Mouse (Mus musculus) brain, adult 10 weeks (tissue): ENCODE results near the gene Lmnb2. TPM values are rescaled to one million over a fixed set of nuclear protein-coding genes. Genes with fewer than 3 reads are reported as not detected.

Experiments
- polyA plus RNA-seq: library from polyadenylated mRNA; stranded (reverse); fragments of 350-450 nt; fragmentation: Illumina TruSeq; extraction: RNeasy Lipid Tissue Mini Kit (QIAGEN cat#74804); gene quantifications from one replicate; pipeline ENCODE4 v1.2.3, GENCODE M21; 2015; ENCODE audit warnings: low read depth, low replicate concordance

The Lmnb2 gene
- 15.5 TPM for polyA plus RNA-seq

DNA sequence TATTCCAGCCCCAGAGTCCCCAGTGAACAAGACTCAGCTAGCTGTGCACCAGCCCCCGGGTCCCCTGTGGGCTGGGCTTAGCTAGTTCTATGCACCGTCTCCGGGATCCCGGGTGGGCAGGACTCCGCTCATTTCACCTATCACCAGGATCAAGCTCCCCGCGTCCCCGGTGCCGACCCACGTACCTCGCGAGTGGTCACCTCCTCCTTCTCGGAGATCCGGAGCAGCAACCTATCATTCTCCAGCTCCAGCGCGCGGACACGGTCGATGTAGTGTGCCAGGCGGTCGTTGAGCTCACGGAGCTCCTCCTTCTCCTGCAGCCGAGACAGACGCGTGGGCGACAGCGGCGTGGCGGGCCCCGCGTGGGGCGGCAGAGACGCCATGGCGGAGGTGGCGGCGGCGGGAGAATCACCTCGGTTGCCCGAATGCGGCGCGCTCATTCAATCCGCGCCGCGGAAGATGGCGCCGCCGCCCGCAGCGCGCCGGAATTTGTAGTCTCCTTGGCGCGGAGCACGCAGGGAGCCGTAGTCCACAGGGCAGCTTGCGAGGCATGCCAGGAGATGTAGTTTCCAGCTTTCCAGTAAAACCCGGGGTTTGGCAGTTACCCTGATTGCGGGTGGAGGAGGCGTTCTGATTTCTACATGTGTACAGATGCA, at the start of gene Lmnb2:
Gene Lmnb2 (minus strand): TSS at position 467 of the 656 bp plus-strand sequence.

DNA sequence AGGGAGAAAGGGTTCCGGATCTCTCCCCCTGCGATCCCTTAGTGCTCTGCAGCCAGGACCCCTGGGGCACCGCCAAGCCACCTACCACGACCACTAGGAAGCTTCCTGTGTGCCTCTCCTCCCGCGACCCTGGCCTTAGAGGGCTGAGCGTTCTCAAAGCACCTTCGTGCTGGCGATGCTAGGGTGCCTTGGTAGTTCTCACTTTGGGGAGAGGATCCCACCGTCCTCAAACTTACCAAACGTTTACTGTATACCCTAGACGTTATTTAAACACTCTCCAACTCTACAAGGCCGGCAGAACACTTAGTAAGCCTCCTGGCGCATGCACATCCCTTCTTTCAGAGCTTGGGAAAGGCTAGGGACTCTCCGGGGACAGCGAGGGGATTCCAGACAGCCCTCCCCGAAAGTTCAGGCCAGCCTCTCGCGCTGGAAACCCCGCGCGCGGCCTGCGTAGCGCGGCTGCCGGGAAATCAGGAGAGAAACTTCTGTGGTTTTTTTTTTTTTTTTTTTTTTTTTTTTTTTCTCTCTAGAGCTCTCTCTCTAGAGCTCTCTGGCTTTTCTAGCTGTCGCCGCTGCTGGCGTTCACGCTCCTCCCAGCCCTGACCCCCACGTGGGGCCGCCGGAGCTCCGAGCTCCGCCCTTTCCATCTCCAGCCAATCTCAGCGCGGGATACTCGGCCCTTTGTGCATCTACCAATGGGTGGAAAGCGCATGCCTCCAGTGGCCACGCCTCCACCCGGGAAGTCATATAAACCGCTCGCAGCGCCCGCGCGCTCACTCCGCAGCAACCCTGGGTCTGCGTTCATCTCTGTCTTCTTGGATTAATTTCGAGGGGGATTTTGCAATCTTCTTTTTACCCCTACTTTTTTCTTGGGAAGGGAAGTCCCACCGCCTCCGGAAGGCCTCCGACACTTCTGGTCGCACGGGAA, 11.5 kb upstream of the Lmnb2 start, which contains the start of gene Gadd45b:
Gene Gadd45b (plus strand): TSS at position 775 of the 928 bp plus-strand sequence.

DNA sequence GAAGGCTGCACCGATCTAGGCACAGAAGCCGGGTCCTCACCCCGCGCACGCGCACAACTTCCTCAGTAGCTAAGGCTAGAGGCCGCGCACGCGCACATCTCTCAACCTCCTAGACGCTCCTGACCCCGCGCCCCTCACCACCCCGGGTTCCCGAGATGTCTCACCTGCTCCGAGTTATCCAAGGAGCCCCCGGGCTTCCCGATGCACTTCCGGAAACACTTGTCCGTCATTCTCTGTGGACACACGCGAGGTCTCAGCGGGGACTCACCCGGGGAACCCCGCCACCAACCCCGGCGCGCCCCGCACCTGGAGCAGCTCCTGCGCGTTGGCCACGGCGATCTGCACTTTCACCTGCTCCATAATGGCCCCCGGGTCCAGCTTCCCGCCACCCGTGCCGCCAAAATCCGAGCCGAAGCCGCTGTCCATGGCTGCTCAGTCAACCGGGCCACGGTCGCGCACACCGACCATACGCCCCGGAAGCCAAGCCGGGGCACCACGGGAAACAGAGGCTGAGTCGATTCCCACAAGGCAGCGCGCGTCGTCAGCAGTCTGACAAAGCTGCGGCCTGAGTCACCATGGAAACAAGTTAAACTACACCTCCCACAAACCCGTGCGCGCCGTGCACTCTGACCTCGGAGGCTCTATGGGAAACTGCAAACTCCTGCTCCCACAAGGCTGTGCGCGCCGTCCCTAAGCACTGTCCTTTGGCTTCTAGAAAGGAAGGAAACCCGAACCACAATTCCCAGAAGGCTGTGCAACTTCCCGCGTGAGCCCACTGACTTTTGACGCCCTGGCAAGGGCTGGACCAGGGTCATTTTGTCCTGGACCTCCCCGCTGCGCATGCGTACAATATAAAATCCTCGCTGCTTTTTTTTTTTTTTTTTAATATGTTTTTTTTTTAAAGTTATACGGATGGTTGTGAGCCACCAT, 17.5 kb downstream of the Lmnb2 start, which contains the start of gene Timm13:
Gene Timm13 (minus strand): TSS at position 652 of the 930 bp plus-strand sequence.

DNA sequence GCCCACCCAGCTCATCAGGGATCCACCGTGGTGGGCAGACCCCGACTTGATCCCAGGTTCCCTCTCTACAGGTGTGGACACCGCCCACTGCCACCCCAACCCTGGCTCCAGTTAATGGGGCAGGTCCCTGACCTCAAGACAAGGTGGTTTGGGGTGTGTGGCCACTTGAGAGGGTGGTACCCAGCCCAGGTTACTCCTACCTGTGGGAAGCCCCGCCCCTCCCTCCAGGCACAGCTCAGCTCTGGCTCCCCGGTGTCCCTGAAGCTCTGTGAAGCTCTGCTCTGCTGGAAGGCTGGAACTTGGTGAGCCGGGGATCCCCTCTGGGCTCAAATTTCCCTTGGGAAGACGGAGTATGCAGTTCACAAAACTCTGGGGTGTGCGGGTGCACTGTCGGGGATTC, 46.5 kb downstream of the Lmnb2 start, which contains the start of gene Tmprss9:
Gene Tmprss9 (plus strand): TSS at position 268 of the 400 bp plus-strand sequence.

DNA sequence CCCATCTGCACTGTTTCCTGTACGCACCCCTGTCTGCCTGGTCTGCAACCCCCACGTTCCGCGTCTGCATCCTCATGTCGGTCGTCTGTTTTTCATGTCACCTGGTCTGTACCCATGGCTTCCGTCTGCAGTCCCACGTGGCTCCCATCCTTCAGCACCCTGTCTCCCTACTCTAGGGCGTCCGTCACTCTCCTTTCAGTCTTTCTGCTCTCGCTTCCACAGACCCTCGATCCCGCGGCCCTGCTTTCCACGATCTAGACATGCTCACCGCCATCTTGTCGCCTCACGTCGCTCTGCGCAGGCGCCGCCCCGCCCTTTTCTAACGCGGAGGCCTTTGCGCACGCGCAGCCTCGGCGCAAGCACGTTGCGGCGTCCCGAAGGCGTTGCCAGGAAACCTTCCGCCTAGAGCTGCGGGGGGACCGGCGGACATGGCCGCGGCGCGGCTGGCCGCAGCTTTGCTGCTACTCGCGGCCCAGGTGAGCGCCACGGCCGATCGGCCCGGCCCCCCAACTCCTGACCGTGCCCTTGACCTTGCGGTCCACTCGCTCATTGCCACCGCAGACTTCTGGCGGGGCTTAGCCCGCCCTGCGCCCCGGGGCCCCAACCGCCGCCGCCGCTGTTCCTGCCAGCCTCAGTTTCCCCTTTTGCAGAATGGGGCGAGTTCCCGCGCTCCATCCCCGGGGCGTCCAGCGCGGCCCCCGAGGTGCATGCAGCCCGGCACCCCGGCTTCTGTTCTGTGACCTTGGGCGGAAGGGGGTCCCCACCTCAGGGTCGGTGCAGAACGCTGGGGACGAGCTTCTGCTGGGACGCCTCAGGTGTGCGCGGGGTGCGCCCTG, 62.9 kb downstream of the Lmnb2 start, which contains the start of the genes Lsm7 and Sppl2b:
Gene Lsm7 (minus strand): TSS at position 297 of the 836 bp plus-strand sequence.
Gene Sppl2b (plus strand): TSS at position 363 of the 836 bp plus-strand sequence.

Other genes with a start within 250 kb of the Lmnb2 start
- gene Mknk2, start 240.1 kb downstream of the Lmnb2 start, polyA plus RNA-seq = 23.8 TPM
- 11.8 TPM for gene Mob3a, start 216.3 kb downstream of the Lmnb2 start, polyA plus RNA-seq
- gene Izumo4, start 216.1 kb downstream of the Lmnb2 start, polyA plus RNA-seq = 54.2 TPM
- 89.5 TPM for gene Ap3d1, start 176.0 kb downstream of the Lmnb2 start, polyA plus RNA-seq
- gene Dot1l, start 163.0 kb downstream of the Lmnb2 start, polyA plus RNA-seq = 35.1 TPM
- gene Sf3a2, start 120.0 kb downstream of the Lmnb2 start, polyA plus RNA-seq = 24.7 TPM
- 59.4 TPM for gene Plekhj1, start 119.6 kb downstream of the Lmnb2 start, polyA plus RNA-seq
- 0.89 TPM for gene Amh, start 113.0 kb downstream of the Lmnb2 start, polyA plus RNA-seq
- 4.0 TPM for gene Jsrp1, start 104.7 kb downstream of the Lmnb2 start, polyA plus RNA-seq
- 912 TPM for gene Oaz1, start 91.6 kb downstream of the Lmnb2 start, polyA plus RNA-seq
- 20.1 TPM for gene Lingo3, start 74.2 kb downstream of the Lmnb2 start, polyA plus RNA-seq
- gene Lsm7, start 63.0 kb downstream of the Lmnb2 start, polyA plus RNA-seq = 197 TPM
- 38.1 TPM for gene Sppl2b, start 63.0 kb downstream of the Lmnb2 start, polyA plus RNA-seq
- 0.33 TPM for gene Tmprss9, start 46.4 kb downstream of the Lmnb2 start, polyA plus RNA-seq
- gene Timm13, start 17.3 kb downstream of the Lmnb2 start, polyA plus RNA-seq = 182 TPM
- 15.9 TPM for gene Gadd45b, start 11.8 kb upstream of the Lmnb2 start, polyA plus RNA-seq
- 167 TPM for gene Gng7, start 96.7 kb upstream of the Lmnb2 start, polyA plus RNA-seq
- 90.3 TPM for gene Diras1, start 107.4 kb upstream of the Lmnb2 start, polyA plus RNA-seq
- gene Slc39a3, start 119.2 kb upstream of the Lmnb2 start, polyA plus RNA-seq = 48.1 TPM
- gene Sgta, start 141.9 kb upstream of the Lmnb2 start, polyA plus RNA-seq = 171 TPM
- gene Thop1, start 151.8 kb upstream of the Lmnb2 start, polyA plus RNA-seq = 39.4 TPM
- gene Creb3l3, start 180.6 kb upstream of the Lmnb2 start, polyA plus RNA-seq = 0.51 TPM
- 96.3 TPM for gene Map2k2, start 187.7 kb upstream of the Lmnb2 start, polyA plus RNA-seq
- gene Zbtb7a, start 217.0 kb upstream of the Lmnb2 start, polyA plus RNA-seq = 45.3 TPM
- 17.8 TPM for gene Pias4, start 249.7 kb upstream of the Lmnb2 start, polyA plus RNA-seq